Mouse (Mus musculus) bone marrow, adult 2 months (tissue): ENCODE results near the gene Ube2z.

Source experiments
- CTCF ChIP-seq: fragments of 200-500 bp; IDR thresholded peaks from 2 replicates; pipeline ENCODE4 v1.5.1; 2011; ENCODE audit warnings: low read length, control low read depth; ENCODE audit not compliant: control insufficient read depth, insufficient read depth
- POLR2A ChIP-seq: fragments of 200-500 bp; IDR thresholded peaks from 2 replicates; pipeline ENCODE4 v1.6.1; 2011; ENCODE audit warnings: low read depth, mild to moderate bottlenecking, control low read depth, low read length, borderline replicate concordance; ENCODE audit not compliant: control insufficient read depth

DNA sequence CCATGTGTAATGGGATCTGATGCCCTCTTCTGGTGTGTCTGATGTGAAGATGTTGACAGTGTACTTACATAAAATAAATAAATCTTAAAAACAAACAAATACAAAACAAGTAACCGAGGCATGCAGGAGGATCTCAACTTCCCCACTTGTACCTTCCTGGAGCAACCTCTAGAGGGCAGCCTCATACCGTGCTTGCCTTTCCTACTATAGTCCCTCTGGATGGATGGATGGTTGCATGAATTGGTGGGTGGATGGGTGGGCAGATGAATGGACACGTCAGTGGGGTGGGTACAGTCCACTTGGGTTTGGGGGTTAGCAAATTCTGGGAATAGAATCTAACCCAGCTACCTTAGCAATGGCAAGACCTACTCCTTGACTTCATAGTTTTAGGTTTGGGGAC is 28.2 kb upstream of the Ube2z start:
- TF ChIP-seq CTCF (peak; percentile 89), POLR2A (no peak)
